Mouse (Mus musculus): Measurements from ENCODE around the gene Iqsec1. TPM values are rescaled to one million over a fixed set of nuclear protein-coding genes. Genes with fewer than 3 reads are reported as not detected.
A peak's percentile ranks its signal among the peaks of the same experiment; 100 is the strongest.

Iqsec1 gene
- polyA plus RNA-seq, 1 experiment from 2014 or later: 14.6 TPM

DNA sequence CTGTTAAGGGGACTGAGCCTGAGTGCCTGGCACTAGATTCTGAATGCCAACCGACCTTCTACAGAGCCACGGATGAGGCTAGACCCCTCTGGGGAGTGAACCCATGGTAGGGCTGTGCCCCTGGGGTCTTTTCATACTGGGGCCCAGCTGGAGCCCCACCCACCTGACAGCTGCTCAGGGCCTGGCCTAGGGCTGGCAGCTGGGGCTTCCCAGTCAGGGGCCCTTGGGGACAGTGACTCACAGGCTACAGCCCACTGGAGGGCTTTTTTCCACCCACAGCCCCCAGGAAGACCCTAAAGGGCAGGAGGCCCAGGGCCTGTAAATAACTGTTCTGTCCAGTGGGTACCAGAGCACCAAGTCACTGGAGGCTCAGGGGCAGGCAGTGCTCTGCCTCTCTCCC is 223.7 kb downstream of the Iqsec1 start:
- Histone ChIP-seq H3K4me3 (ENCODE audit: low read depth, low read length) (no peak overlapping the region), H3K9ac (ENCODE audit: low read length) (peak overlapping the region; percentile 24; the same call in 1 of the 2 replicates), H3K27me3 (ENCODE audit: control insufficient read depth, insufficient read depth, low read length) (no peaks in the 10 kb centered on the region), H3K27ac (ENCODE audit: low read depth, low read length) (peak overlapping the region; percentile 7; the same call in 1 of the 2 replicates), H3K4me1 (ENCODE audit: control insufficient read depth, insufficient read depth, low read length) (peaks cover 14% of the 10 kb centered on the region), H3K9me3 (ENCODE audit: control insufficient read depth, low read length) (no peaks in the 10 kb centered on the region), H3K36me3 (ENCODE audit: control insufficient read depth, insufficient read depth, low read length) (no peaks in the 10 kb centered on the region), H3K4me2 (no peak overlapping the region)
- DNase-seq (ENCODE audit: low spot score, missing footprints): peak; percentile 86
- WGBS: 46% methylated on average over 2 of the region's 2 CpGs
- peak; percentile 62; the same call in 1 of the 2 replicates for ATAC-seq (ENCODE audit: low FRiP score)

DNA sequence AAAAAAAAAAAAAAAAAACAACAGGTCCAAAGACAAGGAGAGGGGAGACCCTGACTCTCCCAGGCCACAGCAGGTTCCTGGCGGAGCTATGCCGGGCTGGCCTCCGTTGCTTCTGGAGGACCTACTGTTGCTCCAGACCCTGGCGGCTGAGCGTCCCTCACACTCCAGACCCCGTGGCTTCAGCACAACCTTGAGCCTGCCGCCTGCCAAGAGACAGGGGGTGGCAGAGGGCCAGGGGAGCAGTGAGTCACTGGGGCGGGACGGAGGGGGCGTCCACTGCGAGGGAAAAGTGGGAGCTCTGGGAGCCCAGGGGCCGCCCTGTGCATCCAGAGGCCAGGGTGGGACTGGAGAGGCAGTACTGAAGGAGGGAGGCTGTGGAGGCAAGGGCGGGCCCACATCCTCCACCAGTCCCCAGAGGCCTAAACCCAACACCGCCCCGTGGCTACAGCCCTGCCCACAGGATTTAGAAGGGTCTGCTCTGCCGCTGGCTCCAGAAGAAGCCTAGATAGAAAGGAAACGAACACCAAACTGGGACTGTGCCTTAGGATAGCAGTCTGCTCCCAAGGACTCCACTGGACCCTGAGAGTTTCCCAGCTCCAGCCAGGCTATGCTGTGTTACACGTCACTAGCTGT is 224.4 kb downstream of the Iqsec1 start:
- no peak overlapping the region for H3K9ac ChIP-seq (ENCODE audit: low read length)
- ATAC-seq (ENCODE audit: low FRiP score) (peak; percentile 25; the same call in 1 of the 2 replicates), DNase-seq (ENCODE audit: low spot score, missing footprints) (peak; percentile 86)
- H3K27me3 ChIP-seq (ENCODE audit: control insufficient read depth, insufficient read depth, low read length): no peaks in the 10 kb centered on the region
- H3K27ac ChIP-seq (ENCODE audit: low read depth, low read length): 0 out of 2 replicates have a peak overlapping the region, but pooled peaks have one; percentile 7
- no peaks in the 10 kb centered on the region for H3K36me3 ChIP-seq (ENCODE audit: control insufficient read depth, insufficient read depth, low read length)
- 35% methylated on average over 18 of the region's 18 CpGs for WGBS
- no peak overlapping the region for H3K4me3 ChIP-seq (ENCODE audit: low read depth, low read length)
- H3K4me2 ChIP-seq: no peak overlapping the region
- peaks cover 16% of the 10 kb centered on the region for H3K4me1 ChIP-seq (ENCODE audit: control insufficient read depth, insufficient read depth, low read length)
- H3K9me3 ChIP-seq (ENCODE audit: control insufficient read depth, low read length): no peaks in the 10 kb centered on the region

GRCm38 (mm10) chr6:90763295-90763694 is 225.2 kb downstream of the Iqsec1 start:
- Histone ChIP-seq H3K36me3 (ENCODE audit: control insufficient read depth, insufficient read depth, low read length) (no peaks in the 10 kb centered on the region), H3K4me1 (ENCODE audit: control insufficient read depth, insufficient read depth, low read length) (peaks cover 16% of the 10 kb centered on the region), H3K4me3 (ENCODE audit: low read depth, low read length) (no peak overlapping the region), H3K27me3 (ENCODE audit: control insufficient read depth, insufficient read depth, low read length) (no peaks in the 10 kb centered on the region), H3K4me2 (no peak overlapping the region), H3K9me3 (ENCODE audit: control insufficient read depth, low read length) (no peaks in the 10 kb centered on the region), H3K27ac (ENCODE audit: low read depth, low read length) (no peak overlapping the region), H3K9ac (ENCODE audit: low read length) (no peak overlapping the region)
- no peak for ATAC-seq (ENCODE audit: low FRiP score)
- WGBS: 64% methylated on average over 4 of the region's 4 CpGs
- no peak for DNase-seq (ENCODE audit: low spot score, missing footprints)

DNA sequence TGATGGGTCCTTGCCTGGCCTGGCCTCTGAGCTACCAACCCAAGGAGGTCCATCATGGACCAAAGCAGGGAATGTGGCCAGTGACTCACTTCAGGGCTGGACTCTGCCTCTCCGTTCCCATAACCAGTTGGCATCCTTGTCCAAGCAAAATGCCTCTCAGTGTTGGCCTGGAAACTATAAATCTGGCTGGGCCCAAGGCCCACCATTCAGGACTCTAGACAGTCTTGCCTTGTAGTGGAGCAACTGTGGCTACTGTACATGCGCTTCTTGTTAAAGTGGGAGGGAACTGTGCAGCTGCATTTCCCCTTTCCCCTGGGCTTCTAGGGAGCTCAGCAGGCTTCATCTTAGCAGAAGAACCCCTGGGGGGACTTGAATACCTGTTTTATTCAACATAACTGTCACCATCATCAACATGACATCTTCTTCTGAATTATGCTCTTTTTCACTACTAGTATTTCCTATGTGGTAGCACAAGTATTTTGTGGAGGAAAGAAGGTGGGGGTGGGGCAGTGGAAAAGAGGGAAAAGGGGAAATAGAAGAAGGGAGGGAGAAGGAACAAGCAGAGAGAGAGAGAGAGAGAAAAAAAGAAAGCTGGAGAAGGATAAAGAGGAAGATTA is 226.3 kb downstream of the Iqsec1 start:
- no peak overlapping the region for H3K27ac ChIP-seq (ENCODE audit: low read depth, low read length)
- peaks cover 16% of the 10 kb centered on the region for H3K4me1 ChIP-seq (ENCODE audit: control insufficient read depth, insufficient read depth, low read length)
- ATAC-seq (ENCODE audit: low FRiP score) (no peak), DNase-seq (ENCODE audit: low spot score, missing footprints) (no peak)
- H3K27me3 ChIP-seq (ENCODE audit: control insufficient read depth, insufficient read depth, low read length): no peaks in the 10 kb centered on the region
- H3K9ac ChIP-seq (ENCODE audit: low read length): no peak overlapping the region
- H3K4me2 ChIP-seq: no peak overlapping the region
- H3K4me3 ChIP-seq (ENCODE audit: low read depth, low read length): no peak overlapping the region
- H3K9me3 ChIP-seq (ENCODE audit: control insufficient read depth, low read length): no peaks in the 10 kb centered on the region
- 96% methylated on average over 2 of the region's 2 CpGs for WGBS
- no peaks in the 10 kb centered on the region; the same call in 1 of the 2 replicates for H3K36me3 ChIP-seq (ENCODE audit: control insufficient read depth, insufficient read depth, low read length)

GRCm38 (mm10) chr6:90761301-90762056 is 227.0 kb downstream of the Iqsec1 start:
- H3K4me3 ChIP-seq (ENCODE audit: low read depth, low read length): no peak overlapping the region
- ATAC-seq (ENCODE audit: low FRiP score) (no peak), DNase-seq (ENCODE audit: low spot score, missing footprints) (no peak)
- H3K36me3 ChIP-seq (ENCODE audit: control insufficient read depth, insufficient read depth, low read length): no peaks in the 10 kb centered on the region; the same call in 1 of the 2 replicates
- whole genome bisulfite sequencing: 87% methylated on average over 4 of the region's 4 CpGs
- no peak overlapping the region for H3K9ac ChIP-seq (ENCODE audit: low read length)
- no peak overlapping the region for H3K4me2 ChIP-seq
- peaks cover 16% of the 10 kb centered on the region for H3K4me1 ChIP-seq (ENCODE audit: control insufficient read depth, insufficient read depth, low read length)
- no peaks in the 10 kb centered on the region for H3K27me3 ChIP-seq (ENCODE audit: control insufficient read depth, insufficient read depth, low read length)
- no peaks in the 10 kb centered on the region for H3K9me3 ChIP-seq (ENCODE audit: control insufficient read depth, low read length)
- H3K27ac ChIP-seq (ENCODE audit: low read depth, low read length): no peak overlapping the region

GRCm38 (mm10) chr6:90760886-90761285 is 227.6 kb downstream of the Iqsec1 start:
- no peaks in the 10 kb centered on the region for H3K9me3 ChIP-seq (ENCODE audit: control insufficient read depth, low read length)
- peaks cover 16% of the 10 kb centered on the region for H3K4me1 ChIP-seq (ENCODE audit: control insufficient read depth, insufficient read depth, low read length)
- ATAC-seq (ENCODE audit: low FRiP score) (no peak), DNase-seq (ENCODE audit: low spot score, missing footprints) (no peak)
- no peaks in the 10 kb centered on the region for H3K27me3 ChIP-seq (ENCODE audit: control insufficient read depth, insufficient read depth, low read length)
- no peak overlapping the region for H3K9ac ChIP-seq (ENCODE audit: low read length)
- peak overlapping the region; percentile 15; the same call in 1 of the 2 replicates for H3K27ac ChIP-seq (ENCODE audit: low read depth, low read length)
- no peaks in the 10 kb centered on the region; the same call in 1 of the 2 replicates for H3K36me3 ChIP-seq (ENCODE audit: control insufficient read depth, insufficient read depth, low read length)
- WGBS: 56% methylated on average over 5 of the region's 5 CpGs
- H3K4me2 ChIP-seq: no peak overlapping the region
- H3K4me3 ChIP-seq (ENCODE audit: low read depth, low read length): no peak overlapping the region

DNA sequence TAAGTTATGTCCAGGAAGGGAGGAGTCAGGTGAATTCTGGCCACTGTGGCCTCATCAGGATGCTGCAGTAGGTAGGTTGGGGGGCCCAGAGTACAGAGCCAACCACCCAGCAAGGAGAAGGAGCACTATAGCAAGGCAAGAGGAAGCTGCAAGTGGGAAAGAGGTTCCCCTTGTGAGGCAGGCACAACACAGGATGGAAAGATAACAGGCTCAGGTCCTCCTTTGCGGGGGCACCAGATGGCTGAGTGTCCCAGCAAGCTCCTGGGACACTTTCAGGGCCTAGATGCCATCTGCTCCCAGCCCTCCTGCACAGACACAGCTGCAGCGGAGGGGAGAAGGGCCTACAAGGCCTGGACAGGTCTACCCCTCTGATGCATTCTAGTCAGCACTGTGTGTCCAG is 228.7 kb downstream of the Iqsec1 start:
- no peak overlapping the region for H3K4me2 ChIP-seq
- DNase-seq (ENCODE audit: low spot score, missing footprints): peak; percentile 85
- H3K27ac ChIP-seq (ENCODE audit: low read depth, low read length): peak overlapping the region; percentile 15; the same call in 1 of the 2 replicates
- H3K4me3 ChIP-seq (ENCODE audit: low read depth, low read length): no peak overlapping the region
- no peaks in the 10 kb centered on the region for H3K27me3 ChIP-seq (ENCODE audit: control insufficient read depth, insufficient read depth, low read length)
- peak; percentile 64 for ATAC-seq (ENCODE audit: low FRiP score)
- H3K4me1 ChIP-seq (ENCODE audit: control insufficient read depth, insufficient read depth, low read length): peaks cover 12% of the 10 kb centered on the region
- 91% methylated on average over 2 of the region's 2 CpGs for WGBS
- no peaks in the 10 kb centered on the region; the same call in 1 of the 2 replicates for H3K36me3 ChIP-seq (ENCODE audit: control insufficient read depth, insufficient read depth, low read length)
- no peaks in the 10 kb centered on the region for H3K9me3 ChIP-seq (ENCODE audit: control insufficient read depth, low read length)
- H3K9ac ChIP-seq (ENCODE audit: low read length): no peak overlapping the region

GRCm38 (mm10) chr6:90758155-90758554 is 230.3 kb downstream of the Iqsec1 start:
- DNase-seq (ENCODE audit: low spot score, missing footprints) (no peak), ATAC-seq (ENCODE audit: low FRiP score) (no peak)
- H3K27ac ChIP-seq (ENCODE audit: low read depth, low read length): no peak overlapping the region
- no peaks in the 10 kb centered on the region for H3K9me3 ChIP-seq (ENCODE audit: control insufficient read depth, low read length)
- H3K27me3 ChIP-seq (ENCODE audit: control insufficient read depth, insufficient read depth, low read length): no peaks in the 10 kb centered on the region
- no peak overlapping the region for H3K9ac ChIP-seq (ENCODE audit: low read length)
- H3K4me3 ChIP-seq (ENCODE audit: low read depth, low read length): no peak overlapping the region
- 0 out of 2 replicates have a peak, but pooled peaks cover 4% of the 10 kb centered on the region for H3K4me1 ChIP-seq (ENCODE audit: control insufficient read depth, insufficient read depth, low read length)
- H3K4me2 ChIP-seq: no peak overlapping the region
- WGBS: 88% methylated on average over 2 of the region's 2 CpGs
- no peaks in the 10 kb centered on the region; the same call in 1 of the 2 replicates for H3K36me3 ChIP-seq (ENCODE audit: control insufficient read depth, insufficient read depth, low read length)
